Mouse (Mus musculus) liver, embryonic 11.5 days (tissue): ENCODE data around the gene Nup188. TPM values are rescaled to one million over a fixed set of nuclear protein-coding genes. Genes with fewer than 3 reads are reported as not detected.

Experiments used
- ATAC-seq: fragments of 200-750 bp; cut with Nextera tagmentation; replicated peaks from 2 replicates; pipeline ENCODE4 v1.8.0; 2017; ENCODE audit warnings: moderate number of reproducible peaks, mild to moderate bottlenecking, moderate TSS enrichment, moderate library complexity; ENCODE audit not compliant: low FRiP score
- DNase-seq: peaks from one replicate; pipeline ENCODE4 v3.0.0-alpha.2; 2017; ENCODE audit warnings: low spot score
- H3K27ac ChIP-seq: fragments of 300-500 bp; sonication (generic); 2 replicates; pipeline ENCODE4 v1.5.1; 2014; ENCODE audit warnings: mild to moderate bottlenecking, low read depth, low read length, control low read depth
- H3K27me3 ChIP-seq: fragments of 300-500 bp; sonication (generic); replicated peaks from 2 replicates; pipeline ENCODE4 v1.6.1; 2014; ENCODE audit warnings: low read length, mixed read lengths; ENCODE audit not compliant: control insufficient read depth, insufficient read depth
- H3K36me3 ChIP-seq: fragments of 300-500 bp; sonication (generic); 2 replicates; pipeline ENCODE4 v1.6.1; 2014; ENCODE audit warnings: mild to moderate bottlenecking, low read length, moderate library complexity, mixed read lengths; ENCODE audit not compliant: control insufficient read depth, insufficient read depth
- H3K4me1 ChIP-seq: fragments of 300-500 bp; sonication (generic); replicated peaks from 2 replicates; pipeline ENCODE4 v1.6.1; 2014; ENCODE audit warnings: low read length, mixed read lengths; ENCODE audit not compliant: control insufficient read depth, insufficient read depth
- H3K4me2 ChIP-seq: fragments of 300-500 bp; sonication (generic); 2 replicates; pipeline ENCODE4 v1.6.1; 2014; ENCODE audit warnings: mild to moderate bottlenecking, control low read depth, moderate library complexity
- H3K4me3 ChIP-seq: fragments of 300-500 bp; sonication (generic); 2 replicates; pipeline ENCODE4 v1.5.1; 2014; ENCODE audit warnings: low read depth, low read length, control low read depth
- H3K9ac ChIP-seq: fragments of 300-500 bp; sonication (generic); 2 replicates; pipeline ENCODE4 v1.6.1; 2014; ENCODE audit warnings: low read depth, low read length, control low read depth
- H3K9me3 ChIP-seq: fragments of 300-500 bp; sonication (generic); 2 replicates; pipeline ENCODE4 v1.6.1; 2016; ENCODE audit warnings: low read length, inconsistent platforms, mixed read lengths; ENCODE audit not compliant: control insufficient read depth
- WGBS: fragments of 180-500 bp; shearing (Covaris S2); extraction: QIAGEN DNeasy Blood & Tissue Kit; methylation state at CpG from one replicate; pipeline ENCODE4 v1.1.7; 2014; 5-methylcytosine and 5-hydroxymethylcytosine counted together
- polyA plus RNA-seq: library from polyadenylated mRNA; unstranded; fragments of >200 nt; fragmentation: Nextera tagmentation; extraction: Ambion mirVana; gene quantifications from 2 replicates; pipeline ENCODE4 v1.2.1, GENCODE M21; 2014

Gene Nup188
- polyA plus RNA-seq, 1 experiment from 2014 or later, result 60.1 TPM

DNA sequence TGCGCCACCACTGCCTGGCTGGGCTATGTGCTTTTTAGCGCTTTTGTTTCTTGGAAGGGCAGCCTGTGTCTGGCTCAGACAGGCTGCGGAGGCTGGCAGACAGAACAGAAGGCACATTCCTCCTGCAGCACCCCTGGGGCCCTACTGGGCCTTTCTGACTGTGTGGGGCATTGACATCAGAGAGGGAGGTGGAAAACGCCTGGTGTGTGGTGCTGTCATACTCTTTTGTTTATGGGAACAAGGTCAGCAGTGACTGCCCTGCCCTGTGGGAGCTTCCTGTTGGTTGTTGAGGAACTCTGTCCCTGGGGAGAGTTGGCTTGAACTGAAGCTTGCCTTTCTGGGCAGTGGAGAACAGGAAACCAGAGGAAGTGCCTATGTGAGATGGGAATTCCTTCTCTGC lies 43.7 kb upstream of the Nup188 start:
- H3K27ac ChIP-seq, result 0 out of 2 replicates have a peak overlapping the region, but pooled peaks have one; percentile 16
- H3K27me3 ChIP-seq, result no peaks in the 10 kb centered on the region
- H3K4me2 ChIP-seq, result no peak overlapping the region
- no peaks in the 10 kb centered on the region for H3K9me3 ChIP-seq
- H3K4me3 ChIP-seq, result no peak overlapping the region
- H3K9ac ChIP-seq, result no peak overlapping the region
- no peak for DNase-seq
- no peak for ATAC-seq
- peaks cover 7% of the 10 kb centered on the region; the same call in 1 of the 2 replicates for H3K36me3 ChIP-seq
- H3K4me1 ChIP-seq, result peaks cover 25% of the 10 kb centered on the region
- WGBS, result 66% methylated on average over 4 of the region's 4 CpGs

DNA sequence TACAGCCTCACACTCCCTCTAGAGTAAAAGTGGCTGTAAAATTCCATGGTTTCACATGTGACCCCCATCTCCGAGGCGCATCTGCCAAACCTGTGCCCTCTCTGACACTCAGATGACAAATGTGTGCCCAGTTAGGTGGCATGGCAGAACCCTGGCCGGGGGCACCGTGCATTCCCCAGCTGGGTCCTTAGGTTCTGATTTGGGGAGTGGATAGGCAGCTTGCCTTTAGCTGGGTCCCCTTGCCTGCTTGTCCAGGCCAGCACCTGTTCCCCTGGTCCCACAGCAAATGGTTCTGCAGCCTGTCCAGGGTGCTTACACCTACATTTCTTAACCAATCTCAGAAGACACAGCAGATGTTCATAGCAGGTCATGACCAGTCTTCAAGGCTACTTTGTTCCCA lies 42.8 kb upstream of the Nup188 start:
- no peak for ATAC-seq
- H3K9me3 ChIP-seq, result no peaks in the 10 kb centered on the region
- 94% methylated on average over 4 of the region's 4 CpGs for WGBS
- DNase-seq, result no peak
- H3K4me2 ChIP-seq, result no peak overlapping the region
- H3K9ac ChIP-seq, result no peak overlapping the region
- H3K27me3 ChIP-seq, result no peaks in the 10 kb centered on the region
- H3K36me3 ChIP-seq, result peaks cover 9% of the 10 kb centered on the region
- H3K4me1 ChIP-seq, result peaks cover 24% of the 10 kb centered on the region
- no peak overlapping the region for H3K27ac ChIP-seq
- H3K4me3 ChIP-seq, result no peak overlapping the region

GRCm38 (mm10) chr2:30244595-30245178 lies 41.5 kb upstream of the Nup188 start:
- H3K4me2 ChIP-seq, result no peak overlapping the region
- peaks cover 11% of the 10 kb centered on the region for H3K4me1 ChIP-seq
- H3K36me3 ChIP-seq, result peaks cover 13% of the 10 kb centered on the region
- H3K9me3 ChIP-seq, result no peaks in the 10 kb centered on the region
- ATAC-seq, result no peak
- DNase-seq, result no peak
- WGBS, result 80% methylated on average over 7 of the region's 7 CpGs
- H3K4me3 ChIP-seq, result no peak overlapping the region
- no peak overlapping the region for H3K9ac ChIP-seq
- H3K27ac ChIP-seq, result peak overlapping the region; percentile 19; the same call in 1 of the 2 replicates
- H3K27me3 ChIP-seq, result no peaks in the 10 kb centered on the region

GRCm38 (mm10) chr2:30247036-30247435 lies 39.2 kb upstream of the Nup188 start:
- no peak overlapping the region for H3K4me2 ChIP-seq
- ATAC-seq, result no peak

GRCm38 (mm10) chr2:30247681-30248080 lies 38.5 kb upstream of the Nup188 start:
- ATAC-seq (no peak), DNase-seq (no peak)
- WGBS, result 80% methylated on average over 4 of the region's 4 CpGs
- Histone ChIP-seq H3K4me3 (no peak overlapping the region), H3K27me3 (no peaks in the 10 kb centered on the region), H3K27ac (no peak overlapping the region), H3K36me3 (peaks cover 11% of the 10 kb centered on the region; the same call in 1 of the 2 replicates), H3K9me3 (no peaks in the 10 kb centered on the region), H3K4me1 (peaks cover 14% of the 10 kb centered on the region), H3K9ac (no peak overlapping the region), H3K4me2 (no peak overlapping the region)

More at GRCm38 (mm10) chr2:30247036-30247435, 39.2 kb upstream of the Nup188 start:
- H3K27ac ChIP-seq, result no peak overlapping the region
- H3K27me3 ChIP-seq, result no peaks in the 10 kb centered on the region
- WGBS, result 90% methylated on average over 5 of the region's 5 CpGs
- no peak overlapping the region for H3K4me3 ChIP-seq
- DNase-seq, result no peak
- peaks cover 11% of the 10 kb centered on the region for H3K36me3 ChIP-seq
- H3K9me3 ChIP-seq, result no peaks in the 10 kb centered on the region
- no peak overlapping the region for H3K9ac ChIP-seq
- H3K4me1 ChIP-seq, result peaks cover 16% of the 10 kb centered on the region

DNA sequence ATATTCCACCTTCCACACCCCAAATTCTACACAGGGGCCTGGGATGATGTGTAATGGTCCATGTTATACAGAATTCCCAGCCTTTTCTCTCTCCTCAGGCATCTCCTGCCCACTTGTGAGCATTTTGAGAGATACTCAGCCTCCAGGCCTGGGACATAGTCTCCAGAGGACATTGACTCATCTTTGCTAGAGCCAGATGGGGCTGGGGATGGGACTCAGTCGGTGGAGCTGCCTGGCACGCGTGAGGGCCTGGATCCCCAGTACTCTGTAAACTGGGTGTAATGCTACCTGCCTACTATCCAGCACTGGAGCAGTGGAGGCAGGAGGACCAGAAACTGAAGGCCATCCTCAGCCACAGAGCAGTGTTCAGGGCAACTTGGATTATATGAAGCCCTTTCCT lies 37.0 kb upstream of the Nup188 start:
- DNase-seq (no peak), ATAC-seq (no peak)
- no peak overlapping the region for H3K27ac ChIP-seq
- H3K27me3 ChIP-seq, result no peaks in the 10 kb centered on the region
- no peak overlapping the region for H3K9ac ChIP-seq
- H3K4me2 ChIP-seq, result no peak overlapping the region
- H3K36me3 ChIP-seq, result peaks cover 11% of the 10 kb centered on the region; the same call in 1 of the 2 replicates
- no peaks in the 10 kb centered on the region for H3K9me3 ChIP-seq
- peaks cover 14% of the 10 kb centered on the region for H3K4me1 ChIP-seq
- H3K4me3 ChIP-seq, result no peak overlapping the region
- 99% methylated on average over 3 of the region's 3 CpGs for WGBS

GRCm38 (mm10) chr2:30250166-30251128 lies 35.8 kb upstream of the Nup188 start:
- H3K4me1 ChIP-seq, result peaks cover 14% of the 10 kb centered on the region
- H3K9ac ChIP-seq, result no peak overlapping the region
- H3K27me3 ChIP-seq, result no peaks in the 10 kb centered on the region
- H3K36me3 ChIP-seq, result peaks cover 13% of the 10 kb centered on the region
- no peak overlapping the region for H3K4me2 ChIP-seq
- H3K9me3 ChIP-seq, result no peaks in the 10 kb centered on the region
- ATAC-seq (no peak), DNase-seq (no peak)
- H3K4me3 ChIP-seq, result no peak overlapping the region
- WGBS, result 85% methylated on average over 10 of the region's 10 CpGs
- H3K27ac ChIP-seq, result 0 out of 2 replicates have a peak overlapping the region, but pooled peaks have one; percentile 1

GRCm38 (mm10) chr2:30251417-30252104 lies 34.6 kb upstream of the Nup188 start:
- WGBS, result 56% methylated on average over 5 of the region's 5 CpGs
- Histone ChIP-seq H3K27ac (peak overlapping the region; percentile 32), H3K4me2 (peak overlapping the region; percentile 33), H3K4me1 (peaks cover 9% of the 10 kb centered on the region), H3K27me3 (no peaks in the 10 kb centered on the region), H3K36me3 (peaks cover 22% of the 10 kb centered on the region), H3K4me3 (no peak overlapping the region), H3K9me3 (no peaks in the 10 kb centered on the region), H3K9ac (no peak overlapping the region)
- ATAC-seq (peak; percentile 82), DNase-seq (peak; percentile 54)
